Mouse (Mus musculus) adrenal gland, postnatal 10 days (tissue): ENCODE measurements around the gene Hrc. TPM values are rescaled to one million over a fixed set of nuclear protein-coding genes. Genes with fewer than 3 reads are reported as not detected.

Experiments
- DNase-seq: peaks from one replicate; pipeline ENCODE4 v3.0.0; 2021; ENCODE audit warnings: mixed read lengths
- long read RNA-seq, 2 experiments: library from polyadenylated mRNA; stranded (forward); transcript quantifications; one replicate each; pipeline ENCODE4 v2.0.0; 2021
- total RNA-seq, 2 experiments: library from RNA; stranded (reverse); gene quantifications; 2 replicates each; pipeline ENCODE4 v1.2.3; 2021

Hrc gene
- 10 to 100 TPM; 10.7 to 47.8 TPM for total RNA-seq
- long read RNA-seq, experiment 1, partial matches to known transcripts, result 15 of 18 reads
- long read RNA-seq, experiment 1, other reads (novel, unspliced or antisense), result 1 of 18 reads
- long read RNA-seq, experiment 2, partial matches to known transcripts, result 8 of 8 reads
- long read RNA-seq, experiment 2, other reads (novel, unspliced or antisense), result 0 of 8 reads

GRCm38 (mm10) chr7:45335056-45335455, at the start of gene Hrc:
Gene Hrc, plus strand, starts transcription at chr7:45335290.
- no peak for DNase-seq

- no peak for DNase-seq
Observed at GRCm38 (mm10) chr7:45286486-45286885, 48.6 kb upstream of the Hrc start.

- no peak for DNase-seq
Observed at GRCm38 (mm10) chr7:45296626-45297025, 38.5 kb upstream of the Hrc start.

GRCm38 (mm10) chr7:45297563-45297962, 37.5 kb upstream of the Hrc start:
- DNase-seq, result peak; percentile 25

- peak; percentile 37 for DNase-seq
Observed at GRCm38 (mm10) chr7:45299752-45300151, 35.3 kb upstream of the Hrc start.

GRCm38 (mm10) chr7:45300270-45300669, 34.8 kb upstream of the Hrc start:
- peak; percentile 82 for DNase-seq

- no peak for DNase-seq
Observed at GRCm38 (mm10) chr7:45302626-45303025, 32.5 kb upstream of the Hrc start.

GRCm38 (mm10) chr7:45304869-45305268, 30.2 kb upstream of the Hrc start:
- DNase-seq, result no peak

- DNase-seq, result peak; percentile 78
Observed at GRCm38 (mm10) chr7:45305275-45305674, 29.8 kb upstream of the Hrc start.

GRCm38 (mm10) chr7:45308551-45309240, 26.4 kb upstream of the Hrc start:
- DNase-seq, result no peak

GRCm38 (mm10) chr7:45309455-45309854, 25.6 kb upstream of the Hrc start:
- DNase-seq, result peak; percentile 74

GRCm38 (mm10) chr7:45312023-45312422, 23.1 kb upstream of the Hrc start:
- DNase-seq, result no peak

- DNase-seq, result no peak
Observed at GRCm38 (mm10) chr7:45312686-45313453, 22.2 kb upstream of the Hrc start.

GRCm38 (mm10) chr7:45313495-45313894, 21.6 kb upstream of the Hrc start:
- no peak for DNase-seq

GRCm38 (mm10) chr7:45315182-45315701, 19.8 kb upstream of the Hrc start:
- no peak for DNase-seq

GRCm38 (mm10) chr7:45316536-45316935, 18.6 kb upstream of the Hrc start:
- DNase-seq, result no peak

GRCm38 (mm10) chr7:45322245-45322644, 12.8 kb upstream of the Hrc start:
- no peak for DNase-seq

GRCm38 (mm10) chr7:45323069-45323468, 12.0 kb upstream of the Hrc start:
- DNase-seq, result no peak

GRCm38 (mm10) chr7:45325800-45326199, 9.3 kb upstream of the Hrc start:
- DNase-seq, result no peak

GRCm38 (mm10) chr7:45328841-45329475, 6.1 kb upstream of the Hrc start:
- DNase-seq, result no peak

GRCm38 (mm10) chr7:45331502-45331901, 3.6 kb upstream of the Hrc start:
- DNase-seq, result no peak

- peak; percentile 59 for DNase-seq
Observed at GRCm38 (mm10) chr7:45332685-45333425, 2.2 kb upstream of the Hrc start.
